Mouse (Mus musculus): Measurements from ENCODE around the gene Ccdc107. TPM values are rescaled to one million over a fixed set of nuclear protein-coding genes. Genes with fewer than 3 reads are reported as not detected.

Gene Ccdc107
- polyA plus RNA-seq, 1 experiment, result 74.6 TPM

GRCm38 (mm10) chr4:43519956-43520355, 27.3 kb downstream of the Ccdc107 start:
- H3K27me3 ChIP-seq (replicated peaks), result peaks cover 58% of the 10 kb centered on the region
- no peaks in the 10 kb centered on the region for H3K9me3 ChIP-seq
- peaks cover 76% of the 10 kb centered on the region for H3K4me1 ChIP-seq
- no peak for TF ChIP-seq GATA1 (IDR thresholded peaks at IDR 0.05; ENCODE audit: borderline replicate concordance, low read length)
- no peak for TF ChIP-seq FLI1 (IDR thresholded peaks at IDR 0.05; ENCODE audit: low read length)
- no peak overlapping the region for H3K4me3 ChIP-seq (replicated peaks)
- H3K36me3 ChIP-seq (replicated peaks; ENCODE audit: low read length), result no peaks in the 10 kb centered on the region

DNA sequence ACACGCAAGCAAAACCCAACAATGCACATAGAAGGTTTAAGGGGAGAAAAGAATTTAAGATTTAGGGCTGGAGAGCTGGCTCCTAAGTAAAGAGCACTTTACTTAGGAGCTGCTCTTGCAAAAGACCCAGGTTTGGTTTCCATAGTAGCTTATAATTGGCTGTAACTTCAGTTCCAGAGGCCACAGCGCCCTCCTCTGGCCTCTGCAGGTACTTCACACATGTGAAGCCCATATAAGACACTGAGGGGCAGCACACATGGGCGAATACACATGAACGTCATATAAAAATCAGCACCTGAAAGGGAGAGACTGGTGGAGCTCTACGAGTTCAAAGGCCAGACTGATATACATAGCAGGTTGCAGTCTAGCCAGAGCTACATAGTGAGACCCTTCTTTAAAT, 35.2 kb downstream of the Ccdc107 start:
- H3K4me3 ChIP-seq (replicated peaks), result no peak overlapping the region
- H3K36me3 ChIP-seq (replicated peaks; ENCODE audit: low read length), result peaks cover 34% of the 10 kb centered on the region
- peaks cover 26% of the 10 kb centered on the region for H3K27me3 ChIP-seq (replicated peaks)
- TF ChIP-seq GATA1 (IDR thresholded peaks at IDR 0.05; ENCODE audit: borderline replicate concordance, low read length) (no peak), FLI1 (IDR thresholded peaks at IDR 0.05; ENCODE audit: low read length) (no peak)
- H3K4me1 ChIP-seq, result peaks cover 33% of the 10 kb centered on the region
- H3K9me3 ChIP-seq, result peaks cover 3% of the 10 kb centered on the region; the same call in 1 of the 2 replicates

DNA sequence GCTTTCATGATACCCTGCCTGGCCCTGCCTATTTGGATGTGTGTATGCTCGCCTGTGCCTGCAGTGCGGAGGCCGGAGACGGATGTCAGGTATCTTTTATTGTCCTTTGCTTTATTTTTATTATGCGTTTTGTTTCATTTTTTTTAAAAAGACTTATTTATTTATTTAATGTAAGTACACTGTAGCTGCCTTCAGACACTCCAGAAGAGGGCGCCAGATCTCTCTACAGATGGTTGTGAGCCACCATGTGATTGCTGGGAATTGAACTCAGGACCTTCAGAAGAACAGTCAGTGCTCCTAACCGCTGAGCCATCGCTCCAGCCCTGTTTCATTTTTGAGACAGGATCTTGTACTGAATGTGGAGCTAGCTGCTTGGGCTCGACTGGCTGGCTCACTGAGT, 35.8 kb downstream of the Ccdc107 start:
- no peak overlapping the region for H3K4me3 ChIP-seq (replicated peaks)
- TF ChIP-seq GATA1 (IDR thresholded peaks at IDR 0.05; ENCODE audit: borderline replicate concordance, low read length), result no peak
- no peak for TF ChIP-seq FLI1 (IDR thresholded peaks at IDR 0.05; ENCODE audit: low read length)
- peaks cover 31% of the 10 kb centered on the region for H3K4me1 ChIP-seq
- H3K9me3 ChIP-seq, result peaks cover 3% of the 10 kb centered on the region; the same call in 1 of the 2 replicates
- H3K36me3 ChIP-seq (replicated peaks; ENCODE audit: low read length), result peaks cover 40% of the 10 kb centered on the region
- H3K27me3 ChIP-seq (replicated peaks), result peaks cover 20% of the 10 kb centered on the region

- peaks cover 30% of the 10 kb centered on the region for H3K4me1 ChIP-seq
- TF ChIP-seq GATA1 (IDR thresholded peaks at IDR 0.05; ENCODE audit: borderline replicate concordance, low read length), result no peak
- H3K4me3 ChIP-seq (replicated peaks), result no peak overlapping the region
- H3K36me3 ChIP-seq (replicated peaks; ENCODE audit: low read length), result peaks cover 57% of the 10 kb centered on the region
- H3K27me3 ChIP-seq (replicated peaks), result peaks cover 5% of the 10 kb centered on the region
- peaks cover 3% of the 10 kb centered on the region; the same call in 1 of the 2 replicates for H3K9me3 ChIP-seq
Observed at GRCm38 (mm10) chr4:43530081-43530501, 37.4 kb downstream of the Ccdc107 start.

- H3K4me1 ChIP-seq, result peaks cover 35% of the 10 kb centered on the region
- H3K36me3 ChIP-seq (replicated peaks; ENCODE audit: low read length), result peaks cover 61% of the 10 kb centered on the region
- no peak overlapping the region for H3K4me3 ChIP-seq (replicated peaks)
- H3K27me3 ChIP-seq (replicated peaks), result peaks cover 1% of the 10 kb centered on the region
- no peak for TF ChIP-seq FLI1 (IDR thresholded peaks at IDR 0.05; ENCODE audit: low read length)
- TF ChIP-seq GATA1 (IDR thresholded peaks at IDR 0.05; ENCODE audit: borderline replicate concordance, low read length), result no peak
- H3K9me3 ChIP-seq, result peaks cover 3% of the 10 kb centered on the region; the same call in 1 of the 2 replicates
Observed at GRCm38 (mm10) chr4:43530581-43530980, 37.9 kb downstream of the Ccdc107 start.

DNA sequence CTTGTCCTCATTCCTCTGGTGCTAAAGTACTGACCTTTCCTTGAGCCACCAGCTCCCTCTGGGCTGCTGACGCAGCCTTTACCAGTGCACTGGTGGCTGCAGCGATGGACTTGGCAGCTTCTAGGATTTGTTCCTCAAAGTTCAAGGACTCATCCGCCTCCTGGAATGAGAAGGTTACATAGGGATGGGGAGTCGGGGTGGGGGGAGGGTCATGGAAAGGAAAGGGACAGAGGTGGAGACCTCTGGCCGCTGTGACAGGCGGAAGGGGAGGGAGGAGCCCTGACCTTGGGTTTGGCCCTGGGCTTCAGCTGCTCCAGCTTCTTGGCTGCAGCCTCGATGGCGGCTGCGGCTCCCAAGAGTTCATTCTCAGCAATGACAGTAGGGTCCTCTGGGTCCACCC, 40.6 kb downstream of the Ccdc107 start:
- TF ChIP-seq GATA1 (IDR thresholded peaks at IDR 0.05; ENCODE audit: borderline replicate concordance, low read length) (no peak), FLI1 (IDR thresholded peaks at IDR 0.05; ENCODE audit: low read length) (no peak)
- Histone ChIP-seq H3K27me3 (replicated peaks) (no peaks in the 10 kb centered on the region), H3K36me3 (replicated peaks; ENCODE audit: low read length) (peaks cover 88% of the 10 kb centered on the region), H3K4me1 (peaks cover 57% of the 10 kb centered on the region), H3K4me3 (replicated peaks) (no peak overlapping the region), H3K9me3 (no peaks in the 10 kb centered on the region)

GRCm38 (mm10) chr4:43535628-43536027, 42.9 kb downstream of the Ccdc107 start:
- H3K36me3 ChIP-seq (replicated peaks; ENCODE audit: low read length), result peaks cover 100% of the 10 kb centered on the region
- peaks cover 80% of the 10 kb centered on the region for H3K4me1 ChIP-seq
- peak overlapping the region; percentile 16 for H3K4me3 ChIP-seq (replicated peaks)
- no peaks in the 10 kb centered on the region for H3K9me3 ChIP-seq
- no peaks in the 10 kb centered on the region for H3K27me3 ChIP-seq (replicated peaks)
- TF ChIP-seq FLI1 (IDR thresholded peaks at IDR 0.05; ENCODE audit: low read length) (no peak), GATA1 (IDR thresholded peaks at IDR 0.05; ENCODE audit: borderline replicate concordance, low read length) (no peak)

- H3K27me3 ChIP-seq (replicated peaks), result no peaks in the 10 kb centered on the region
- H3K9me3 ChIP-seq, result no peaks in the 10 kb centered on the region
- peaks cover 100% of the 10 kb centered on the region for H3K36me3 ChIP-seq (replicated peaks; ENCODE audit: low read length)
- H3K4me3 ChIP-seq (replicated peaks), result no peak overlapping the region
- peaks cover 80% of the 10 kb centered on the region for H3K4me1 ChIP-seq
- TF ChIP-seq FLI1 (IDR thresholded peaks at IDR 0.05; ENCODE audit: low read length), result no peak; the same call in 1 of the 2 replicates
- no peak for TF ChIP-seq GATA1 (IDR thresholded peaks at IDR 0.05; ENCODE audit: borderline replicate concordance, low read length)
Observed at GRCm38 (mm10) chr4:43536031-43536430, 43.3 kb downstream of the Ccdc107 start.

- Histone ChIP-seq H3K4me3 (replicated peaks) (no peak overlapping the region), H3K9me3 (no peaks in the 10 kb centered on the region), H3K4me1 (peaks cover 83% of the 10 kb centered on the region), H3K27me3 (replicated peaks) (no peaks in the 10 kb centered on the region), H3K36me3 (replicated peaks; ENCODE audit: low read length) (peaks cover 99% of the 10 kb centered on the region)
- no peak for TF ChIP-seq GATA1 (IDR thresholded peaks at IDR 0.05; ENCODE audit: borderline replicate concordance, low read length)
- TF ChIP-seq FLI1 (IDR thresholded peaks at IDR 0.05; ENCODE audit: low read length), result no peak
Observed at GRCm38 (mm10) chr4:43542044-43542443, 49.3 kb downstream of the Ccdc107 start.

Other genes starting within 250 kb of the Ccdc107 start
- not detected in 2 replicates for gene Atp8b5, start 225.7 kb upstream of the Ccdc107 start, polyA plus RNA-seq (2012; ENCODE audit: insufficient read depth, low replicate concordance)
- gene Rusc2, start 110.9 kb upstream of the Ccdc107 start, polyA plus RNA-seq (2012; ENCODE audit: insufficient read depth, low replicate concordance), result 11.5 and 32.0 TPM in 2 replicates
- gene Fam166b, start 63.8 kb upstream of the Ccdc107 start, polyA plus RNA-seq (2012; ENCODE audit: insufficient read depth, low replicate concordance), result 0.55 TPM in 1 of 2 replicates, not detected in the other
- gene Tesk1, start 51.0 kb upstream of the Ccdc107 start, polyA plus RNA-seq (2012; ENCODE audit: insufficient read depth, low replicate concordance), result 28.2 and 39.0 TPM in 2 replicates
- 3.1 and 26.7 TPM in 2 replicates for gene Cd72, start 38.3 kb upstream of the Ccdc107 start, polyA plus RNA-seq (2012; ENCODE audit: insufficient read depth, low replicate concordance)
- 3.9 TPM in 1 of 2 replicates, not detected in the other for gene Sit1, start 9.2 kb upstream of the Ccdc107 start, polyA plus RNA-seq (2012; ENCODE audit: insufficient read depth, low replicate concordance)
- 9.6 and 20.9 TPM in 2 replicates for gene Arhgef39, start 6.8 kb downstream of the Ccdc107 start, polyA plus RNA-seq (2012; ENCODE audit: insufficient read depth, low replicate concordance)
- gene Car9, start 14.1 kb downstream of the Ccdc107 start, polyA plus RNA-seq (2012; ENCODE audit: insufficient read depth, low replicate concordance), result 1.4 and 11.2 TPM in 2 replicates
- gene Tpm2, start 30.9 kb downstream of the Ccdc107 start, polyA plus RNA-seq (2012; ENCODE audit: insufficient read depth, low replicate concordance), result 4.7 TPM in 1 of 2 replicates, not detected in the other
- 2.7 TPM in 1 of 2 replicates, not detected in the other for gene Creb3, start 69.4 kb downstream of the Ccdc107 start, polyA plus RNA-seq (2012; ENCODE audit: insufficient read depth, low replicate concordance)
- 637 and 823 TPM in 2 replicates for gene Tln1, start 69.8 kb downstream of the Ccdc107 start, polyA plus RNA-seq (2012; ENCODE audit: insufficient read depth, low replicate concordance)
- gene Rgp1, start 85.8 kb downstream of the Ccdc107 start, polyA plus RNA-seq (2012; ENCODE audit: insufficient read depth, low replicate concordance), result 26.9 and 28.2 TPM in 2 replicates
- 9.1 and 40.1 TPM in 2 replicates for gene Gba2, start 86.0 kb downstream of the Ccdc107 start, polyA plus RNA-seq (2012; ENCODE audit: insufficient read depth, low replicate concordance)
- gene Msmp, start 91.6 kb downstream of the Ccdc107 start, polyA plus RNA-seq (2012; ENCODE audit: insufficient read depth, low replicate concordance), result not detected in 2 replicates
- gene Npr2, start 139.0 kb downstream of the Ccdc107 start, polyA plus RNA-seq (2012; ENCODE audit: insufficient read depth, low replicate concordance), result not detected in 2 replicates
- gene Spag8, start 160.7 kb downstream of the Ccdc107 start, polyA plus RNA-seq (2012; ENCODE audit: insufficient read depth, low replicate concordance), result not detected in 2 replicates
- 8.0 and 30.1 TPM in 2 replicates for gene Hint2, start 163.6 kb downstream of the Ccdc107 start, polyA plus RNA-seq (2012; ENCODE audit: insufficient read depth, low replicate concordance)
- 2.8 TPM in 1 of 2 replicates, not detected in the other for gene Tmem8b, start 176.1 kb downstream of the Ccdc107 start, polyA plus RNA-seq (2012; ENCODE audit: insufficient read depth, low replicate concordance)
- 0.29 TPM in 1 of 2 replicates, not detected in the other for gene Fam221b, start 176.2 kb downstream of the Ccdc107 start, polyA plus RNA-seq (2012; ENCODE audit: insufficient read depth, low replicate concordance)
- gene Olfr70, start 207.9 kb downstream of the Ccdc107 start, polyA plus RNA-seq (2012; ENCODE audit: insufficient read depth, low replicate concordance), result not detected in 2 replicates
- not detected in 2 replicates for gene Olfr71, start 217.4 kb downstream of the Ccdc107 start, polyA plus RNA-seq (2012; ENCODE audit: insufficient read depth, low replicate concordance)
- gene Hrct1, start 234.3 kb downstream of the Ccdc107 start, polyA plus RNA-seq (2012; ENCODE audit: insufficient read depth, low replicate concordance), result 0.12 TPM in 1 of 2 replicates, not detected in the other
- not detected in 2 replicates for gene Spaar, start 237.1 kb downstream of the Ccdc107 start, polyA plus RNA-seq (2012; ENCODE audit: insufficient read depth, low replicate concordance)

Data from megakaryocyte, embryonic 14.5 days (primary cell).